Mouse (Mus musculus) brain, embryonic 14.5 days (tissue): Measurements from ENCODE around the gene Lin7a. TPM values are rescaled to one million over a fixed set of nuclear protein-coding genes. Genes with fewer than 3 reads are reported as not detected.

ENCODE experiments used
- DNase-seq: peaks from one replicate; pipeline ENCODE4 v3.0.0-alpha.2; 2011; ENCODE audit warnings: low read depth
- CTCF ChIP-seq: fragments of 200-500 bp; IDR thresholded peaks from 2 replicates; pipeline ENCODE4 v1.5.1; 2012; ENCODE audit warnings: inconsistent platforms, mild to moderate bottlenecking, moderate library complexity, borderline replicate concordance; ENCODE audit not compliant: insufficient read depth, insufficient read length; ENCODE audit errors: extremely low read depth
- POLR2A ChIP-seq: fragments of 200-500 bp; IDR thresholded peaks from 2 replicates; pipeline ENCODE4 v1.6.1; 2012; ENCODE audit warnings: mild to moderate bottlenecking, inconsistent platforms, borderline replicate concordance; ENCODE audit not compliant: poor library complexity, insufficient read depth, insufficient read length, severe bottlenecking; ENCODE audit errors: extremely low read depth
- polyA plus RNA-seq: library from polyadenylated mRNA; depleted of rRNA; stranded (reverse); fragments of >200 nt; gene quantifications from 2 replicates; pipeline ENCODE4 v1.2.3, GENCODE M21; 2012

The Lin7a gene
- polyA plus RNA-seq, 1 experiment = 14.2 TPM

- TF ChIP-seq POLR2A (no peak), CTCF (no peak)
- DNase-seq = no peak
Observed at GRCm38 (mm10) chr10:107359296-107359695, 87.8 kb downstream of the Lin7a start.

- TF ChIP-seq POLR2A (no peak), CTCF (no peak)
- DNase-seq = no peak
Observed at GRCm38 (mm10) chr10:107361546-107361945, 90.1 kb downstream of the Lin7a start.

- DNase-seq = no peak
- no peak for TF ChIP-seq POLR2A
- TF ChIP-seq CTCF = no peak
Observed at GRCm38 (mm10) chr10:107362026-107362425, 90.5 kb downstream of the Lin7a start.

- TF ChIP-seq POLR2A (no peak), CTCF (no peak)
- DNase-seq = no peak
Observed at GRCm38 (mm10) chr10:107363049-107363816, 91.7 kb downstream of the Lin7a start.

- no peak for TF ChIP-seq POLR2A
- no peak for TF ChIP-seq CTCF
- DNase-seq = no peak
Observed at GRCm38 (mm10) chr10:107377218-107377617, 105.7 kb downstream of the Lin7a start.

- peak; percentile 50 for DNase-seq
- TF ChIP-seq CTCF = no peak
- TF ChIP-seq POLR2A = no peak
Observed at GRCm38 (mm10) chr10:107381143-107381746, 109.8 kb downstream of the Lin7a start.

- no peak for TF ChIP-seq POLR2A
- DNase-seq = peak; percentile 35
Observed at GRCm38 (mm10) chr10:107383825-107384224, 112.3 kb downstream of the Lin7a start.

GRCm38 (mm10) chr10:107389505-107389904, 118.0 kb downstream of the Lin7a start:
- peak; percentile 66 for DNase-seq
- no peak for TF ChIP-seq POLR2A
- peak; percentile 56 for TF ChIP-seq CTCF

GRCm38 (mm10) chr10:107405347-107405746, 133.9 kb downstream of the Lin7a start:
- TF ChIP-seq CTCF (no peak), POLR2A (no peak)
- peak; percentile 22 for DNase-seq

- no peak for DNase-seq
- TF ChIP-seq POLR2A (no peak), CTCF (no peak)
Observed at GRCm38 (mm10) chr10:107418306-107418705, 146.8 kb downstream of the Lin7a start.

- TF ChIP-seq CTCF (no peak), POLR2A (no peak)
- DNase-seq = peak; percentile 70
Observed at GRCm38 (mm10) chr10:107436967-107437366, 165.5 kb downstream of the Lin7a start.

- DNase-seq = peak; percentile 53
- TF ChIP-seq CTCF (peak; percentile 55; the same call in 1 of the 2 replicates), POLR2A (no peak)
Observed at GRCm38 (mm10) chr10:107442781-107443180, 171.3 kb downstream of the Lin7a start.
